Mouse (Mus musculus): ENCODE results near the gene Hnrnpu. TPM values are rescaled to one million over a fixed set of nuclear protein-coding genes. Genes with fewer than 3 reads are reported as not detected.
"Not testable (repeated sequence)": the region's sequence is repeated elsewhere in the genome, so short reads cannot be mapped to it uniquely, and the experiment has no call there.

Hnrnpu gene
- polyA plus RNA-seq, 1 experiment from 2014 or later = 828 TPM

GRCm38 (mm10) chr1:178283946-178284720 is 53.5 kb downstream of the Hnrnpu start:
- Histone ChIP-seq H3K27ac (ENCODE audit: low read depth, low read length) (no peak overlapping the region), H3K27me3 (ENCODE audit: control insufficient read depth, insufficient read depth, low read length) (no peaks in the 10 kb centered on the region), H3K36me3 (ENCODE audit: control insufficient read depth, insufficient read depth, low read length) (no peaks in the 10 kb centered on the region), H3K4me2 (replicated peaks; ENCODE audit: low read depth, low read length) (no peak overlapping the region), H3K9ac (ENCODE audit: low read depth, low read length) (no peak overlapping the region), H3K4me1 (replicated peaks; ENCODE audit: control insufficient read depth, insufficient read depth, low read length) (no peaks in the 10 kb centered on the region), H3K4me3 (ENCODE audit: low read depth, low read length) (no peak overlapping the region), H3K9me3 (ENCODE audit: control insufficient read depth, low read length) (no peaks in the 10 kb centered on the region)
- no peak for ATAC-seq (ENCODE audit: low FRiP score)
- WGBS = 65% methylated on average over 2 of the region's 2 CpGs
- no peak for DNase-seq (ENCODE audit: low spot score)

DNA sequence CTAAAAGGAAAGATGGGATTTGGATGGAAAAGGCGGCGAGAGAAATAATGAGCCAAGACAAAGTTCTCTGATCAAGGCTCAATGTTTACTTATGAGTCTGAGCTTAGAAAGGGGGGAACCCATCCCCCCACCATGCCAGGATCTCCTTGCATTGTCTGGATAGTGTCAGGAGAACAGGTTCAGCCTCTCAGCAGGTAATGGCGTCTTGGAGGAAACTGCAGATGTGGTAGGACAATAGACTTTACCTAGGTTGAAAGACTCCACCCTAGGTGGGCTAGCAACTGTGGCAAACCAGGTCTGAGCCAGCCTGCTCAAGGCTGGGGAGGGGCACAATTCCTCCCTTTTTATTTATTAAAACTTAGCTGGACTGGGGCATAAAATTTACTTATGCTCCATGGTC is 54.3 kb downstream of the Hnrnpu start:
- H3K27ac ChIP-seq (ENCODE audit: low read depth, low read length); H3K4me1 ChIP-seq (replicated peaks; ENCODE audit: control insufficient read depth, insufficient read depth, low read length); H3K27me3 ChIP-seq (ENCODE audit: control insufficient read depth, insufficient read depth, low read length); H3K9me3 ChIP-seq (ENCODE audit: control insufficient read depth, low read length); ATAC-seq (ENCODE audit: low FRiP score); H3K9ac ChIP-seq (ENCODE audit: low read depth, low read length); DNase-seq (ENCODE audit: low spot score); H3K4me2 ChIP-seq (replicated peaks; ENCODE audit: low read depth, low read length); H3K36me3 ChIP-seq (ENCODE audit: control insufficient read depth, insufficient read depth, low read length); H3K4me3 ChIP-seq (ENCODE audit: low read depth, low read length): not testable (repeated sequence)
- 83% methylated on average over 3 of the region's 3 CpGs for WGBS

GRCm38 (mm10) chr1:178276054-178276911 is 61.3 kb downstream of the Hnrnpu start:
- H3K4me1 ChIP-seq (replicated peaks; ENCODE audit: control insufficient read depth, insufficient read depth, low read length) = peaks cover 4% of the 10 kb centered on the region; the same call in 1 of the 2 replicates
- H3K4me2 ChIP-seq (replicated peaks; ENCODE audit: low read depth, low read length) = peak overlapping the region; percentile 82
- ATAC-seq (ENCODE audit: low FRiP score) (peak; percentile 88), DNase-seq (ENCODE audit: low spot score) (peak; percentile 84)
- H3K27me3 ChIP-seq (ENCODE audit: control insufficient read depth, insufficient read depth, low read length) = no peaks in the 10 kb centered on the region
- no peaks in the 10 kb centered on the region for H3K9me3 ChIP-seq (ENCODE audit: control insufficient read depth, low read length)
- H3K36me3 ChIP-seq (ENCODE audit: control insufficient read depth, insufficient read depth, low read length) = no peaks in the 10 kb centered on the region
- peak overlapping the region; percentile 73 for H3K9ac ChIP-seq (ENCODE audit: low read depth, low read length)
- H3K27ac ChIP-seq (ENCODE audit: low read depth, low read length) = peak overlapping the region; percentile 30; the same call in 1 of the 2 replicates
- H3K4me3 ChIP-seq (ENCODE audit: low read depth, low read length) = peak overlapping the region; percentile 56
- under 1% methylated on average over 70 of the region's 87 CpGs for WGBS

- Histone ChIP-seq H3K4me1 (replicated peaks; ENCODE audit: control insufficient read depth, insufficient read depth, low read length) (peaks cover 4% of the 10 kb centered on the region; the same call in 1 of the 2 replicates), H3K27ac (ENCODE audit: low read depth, low read length) (no peak overlapping the region; the same call in 1 of the 2 replicates), H3K9me3 (ENCODE audit: control insufficient read depth, low read length) (no peaks in the 10 kb centered on the region), H3K4me3 (ENCODE audit: low read depth, low read length) (peak overlapping the region; percentile 56), H3K27me3 (ENCODE audit: control insufficient read depth, insufficient read depth, low read length) (no peaks in the 10 kb centered on the region), H3K36me3 (ENCODE audit: control insufficient read depth, insufficient read depth, low read length) (no peaks in the 10 kb centered on the region), H3K9ac (ENCODE audit: low read depth, low read length) (peak overlapping the region; percentile 73), H3K4me2 (replicated peaks; ENCODE audit: low read depth, low read length) (peak overlapping the region; percentile 82)
- DNase-seq (ENCODE audit: low spot score) (no peak), ATAC-seq (ENCODE audit: low FRiP score) (peak; percentile 64)
- 8% methylated on average over 11 of the region's 11 CpGs for WGBS
Observed at GRCm38 (mm10) chr1:178275738-178276053, 61.9 kb downstream of the Hnrnpu start.

GRCm38 (mm10) chr1:178275174-178275730 is 62.3 kb downstream of the Hnrnpu start:
- DNase-seq (ENCODE audit: low spot score) (no peak), ATAC-seq (ENCODE audit: low FRiP score) (0 out of 2 replicates have a peak, but pooled peaks have one; percentile 12)
- 51% methylated on average over 9 of the region's 9 CpGs for WGBS
- Histone ChIP-seq H3K9ac (ENCODE audit: low read depth, low read length) (no peak overlapping the region), H3K4me3 (ENCODE audit: low read depth, low read length) (peak overlapping the region; percentile 56; the same call in 1 of the 2 replicates), H3K27ac (ENCODE audit: low read depth, low read length) (no peak overlapping the region), H3K4me1 (replicated peaks; ENCODE audit: control insufficient read depth, insufficient read depth, low read length) (peaks cover 4% of the 10 kb centered on the region; the same call in 1 of the 2 replicates), H3K4me2 (replicated peaks; ENCODE audit: low read depth, low read length) (peak overlapping the region; percentile 82; the same call in 1 of the 2 replicates), H3K27me3 (ENCODE audit: control insufficient read depth, insufficient read depth, low read length) (no peaks in the 10 kb centered on the region), H3K36me3 (ENCODE audit: control insufficient read depth, insufficient read depth, low read length) (no peaks in the 10 kb centered on the region), H3K9me3 (ENCODE audit: control insufficient read depth, low read length) (no peaks in the 10 kb centered on the region)

Other genes with a start within 250 kb of the Hnrnpu start
- gene Desi2, start 150.4 kb downstream of the Hnrnpu start, polyA plus RNA-seq (2014; fragmentation: Nextera tagmentation; extraction: Ambion mirVana) = 15.9 and 18.2 TPM in 2 replicates
- gene Cox20, start 18.7 kb downstream of the Hnrnpu start, polyA plus RNA-seq (2014; fragmentation: Nextera tagmentation; extraction: Ambion mirVana) = 111 and 123 TPM in 2 replicates
- gene Efcab2, start 68.3 kb upstream of the Hnrnpu start, polyA plus RNA-seq (2014; fragmentation: Nextera tagmentation; extraction: Ambion mirVana) = 8.3 and 8.7 TPM in 2 replicates
- 5.7 and 6.5 TPM in 2 replicates for gene Kif26b, start 191.3 kb upstream of the Hnrnpu start, polyA plus RNA-seq (2014; fragmentation: Nextera tagmentation; extraction: Ambion mirVana)